Mouse (Mus musculus): ENCODE measurements around the gene Krtap10-10.
A peak's percentile ranks its signal among the peaks of the same experiment; 100 is the strongest.

The Krtap10-10 gene

GRCm38 (mm10) chr10:77869651-77870050 is 33.9 kb downstream of the Krtap10-10 start:
- DNase-seq = no peak

GRCm38 (mm10) chr10:77878985-77879384 is 43.2 kb downstream of the Krtap10-10 start:
- peak in 1 of 2 experiments; percentile 20 for DNase-seq

- peak in 1 of 2 experiments; percentile 6 for DNase-seq
These were observed 44.6 kb downstream of the Krtap10-10 start for GRCm38 (mm10) chr10:77880305-77880704.

- no peak for DNase-seq
These were observed 46.8 kb downstream of the Krtap10-10 start for GRCm38 (mm10) chr10:77882553-77882952.

- no peak for DNase-seq
These were observed 50.4 kb downstream of the Krtap10-10 start for GRCm38 (mm10) chr10:77886007-77886747.

All from spleen, adult 18-20 months (tissue).